Mouse (Mus musculus): ENCODE measurements around the gene Amdhd2.

GRCm38 (mm10) chr17:24139256-24139655 is 24.3 kb downstream of the Amdhd2 start:
- TF ChIP-seq POLR2A (IDR thresholded peaks at IDR 0.05; ENCODE audit: low read depth, low read length) = no peak
- TF ChIP-seq CTCF (IDR thresholded peaks at IDR 0.05; ENCODE audit: borderline replicate concordance, insufficient read depth, low read length) = no peak
